Mouse (Mus musculus): Measurements from ENCODE around the gene Csrp1.

The Csrp1 gene

DNA sequence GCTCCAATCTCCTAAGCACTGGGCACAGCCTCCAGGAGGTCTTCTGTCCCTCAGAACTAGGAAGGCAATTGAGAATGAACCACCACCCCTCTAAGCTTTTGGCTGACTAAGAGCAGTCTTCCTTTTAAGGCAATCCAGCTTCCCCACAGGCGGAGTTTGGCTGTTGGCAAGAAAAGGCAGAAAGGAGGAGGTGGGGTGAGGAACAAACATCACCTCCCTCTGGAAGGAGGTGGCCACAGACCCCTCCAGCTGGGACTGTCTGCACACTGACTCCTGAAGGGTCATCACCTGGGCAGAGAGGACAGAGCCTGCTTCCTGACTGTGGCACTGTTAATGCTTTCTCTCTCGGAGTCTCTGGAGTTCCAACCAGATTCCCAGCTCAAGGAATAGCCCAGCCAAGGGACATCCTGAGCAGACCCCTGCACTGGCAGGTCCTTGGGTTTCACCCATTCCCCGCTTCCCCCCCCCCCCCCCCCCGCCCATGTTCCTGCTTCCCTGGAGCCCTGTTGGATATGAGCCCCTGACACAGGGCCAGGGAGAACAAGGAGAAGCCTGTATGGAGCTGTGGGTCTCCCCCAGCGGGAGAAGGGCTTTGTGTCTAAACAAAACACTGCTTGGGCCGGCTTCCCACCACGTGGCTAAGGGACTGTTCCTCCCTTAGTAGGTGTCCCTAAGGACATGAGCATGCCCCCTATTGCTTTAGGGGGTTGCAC, 14.5 kb downstream of the Csrp1 start:
- no peak for DNase-seq

DNA sequence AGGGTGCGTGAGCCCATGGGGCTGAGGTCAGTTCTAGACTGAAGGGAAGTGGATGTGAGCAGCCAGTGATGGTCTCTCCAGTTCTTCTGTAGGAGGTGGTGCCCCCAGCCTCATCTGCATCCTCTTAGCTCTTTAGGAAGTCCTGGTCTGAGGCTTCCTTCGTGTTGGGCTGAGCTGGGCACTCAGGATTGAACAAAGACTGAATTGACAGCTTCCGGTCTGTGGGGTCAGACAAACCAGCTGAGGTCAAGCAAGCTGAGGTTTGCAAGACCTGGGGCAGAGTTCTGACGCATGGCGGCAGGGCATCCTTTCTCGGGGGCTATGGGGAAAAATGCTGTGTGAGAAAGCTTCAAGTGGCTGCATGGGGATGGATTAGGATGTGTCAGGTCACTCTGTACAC, 15.6 kb downstream of the Csrp1 start:
- DNase-seq: no peak

DNA sequence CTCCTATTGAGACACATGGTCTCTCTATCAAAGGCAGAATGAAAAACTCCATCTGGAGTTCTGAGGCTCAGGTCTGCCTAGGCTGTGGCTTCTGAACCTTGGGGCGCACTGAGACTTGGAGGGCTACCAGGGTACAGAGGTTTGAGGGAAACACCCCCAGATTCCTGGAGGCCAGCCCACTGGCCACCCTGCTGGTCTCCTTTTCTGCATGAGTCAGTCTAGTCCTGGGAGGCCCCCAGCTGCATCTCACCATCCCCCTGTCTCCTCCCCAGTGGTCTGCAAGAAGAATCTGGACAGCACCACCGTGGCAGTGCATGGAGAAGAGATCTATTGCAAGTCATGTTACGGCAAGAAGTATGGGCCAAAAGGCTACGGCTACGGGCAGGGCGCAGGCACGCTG, 25.1 kb downstream of the Csrp1 start:
- no peak for DNase-seq

DNA sequence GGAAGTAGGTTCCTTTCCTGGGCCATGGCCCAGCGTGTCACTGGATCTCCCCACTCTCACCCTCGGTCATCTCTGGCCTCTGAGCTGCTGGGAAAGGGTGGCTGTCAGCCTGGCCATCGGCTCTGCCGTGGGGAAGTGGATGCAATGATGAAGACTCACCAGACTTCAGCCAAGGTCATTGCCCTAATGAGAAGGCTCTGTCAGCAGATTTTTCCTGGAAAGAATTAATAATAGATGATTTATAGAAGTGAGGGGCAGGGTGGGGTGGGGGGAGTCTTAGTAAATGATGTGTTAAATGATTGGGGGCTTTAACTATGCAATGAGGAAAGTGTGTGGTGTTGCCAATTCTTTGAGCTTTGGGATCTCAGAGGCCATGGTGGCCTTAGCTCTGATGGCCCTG, 26.4 kb downstream of the Csrp1 start:
- no peak for DNase-seq

DNA sequence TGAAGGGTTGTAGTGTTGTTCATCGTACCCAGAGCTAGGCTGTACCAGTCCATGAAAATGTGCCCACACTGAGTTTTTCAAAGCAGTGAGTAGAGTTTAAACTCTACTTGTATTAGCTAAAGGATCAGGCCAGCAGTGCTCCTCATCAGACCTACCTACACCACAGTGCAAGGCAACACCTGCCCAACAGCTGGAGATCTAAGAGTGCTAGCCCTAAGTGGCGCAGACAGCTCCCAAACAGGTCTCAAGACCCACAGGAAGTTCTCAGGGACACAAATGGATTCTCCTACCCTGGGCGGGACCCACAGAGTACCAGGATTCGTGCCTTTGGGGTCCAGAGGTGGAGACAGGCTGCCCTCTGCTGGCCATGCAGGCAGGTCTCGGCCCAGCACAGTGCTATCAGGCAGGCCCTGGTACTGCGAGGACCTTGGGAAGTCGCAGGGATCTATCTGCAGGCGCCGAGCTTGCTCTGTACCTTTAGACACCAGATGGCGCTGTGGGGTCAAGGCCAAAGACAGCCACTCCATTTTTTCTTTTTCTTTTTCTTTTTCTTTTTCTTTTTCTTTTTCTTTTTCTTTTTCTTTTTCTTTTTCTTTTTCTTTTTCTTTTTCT, 33.0 kb downstream of the Csrp1 start:
- peak; percentile 88 for DNase-seq

DNA sequence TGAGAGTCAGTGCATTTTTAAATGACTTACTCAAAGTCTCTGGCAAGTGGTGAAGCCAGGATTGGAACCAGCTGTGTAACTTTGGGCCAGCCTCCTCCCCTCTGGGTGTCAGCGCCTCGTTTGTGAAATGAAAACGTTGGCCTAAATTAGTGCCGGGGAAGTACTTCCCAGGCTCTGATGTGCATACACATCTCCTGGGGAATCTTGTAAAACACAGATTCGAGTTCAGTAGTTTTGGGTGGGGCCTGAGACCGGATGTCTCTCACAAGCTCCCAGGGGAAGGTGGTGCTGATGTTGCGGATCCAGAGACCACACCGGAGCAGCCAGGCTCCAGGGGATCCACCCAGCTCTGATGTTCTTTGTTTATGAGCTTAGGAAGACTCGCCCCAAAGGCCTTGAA, 35.4 kb downstream of the Csrp1 start:
- no peak for DNase-seq

DNA sequence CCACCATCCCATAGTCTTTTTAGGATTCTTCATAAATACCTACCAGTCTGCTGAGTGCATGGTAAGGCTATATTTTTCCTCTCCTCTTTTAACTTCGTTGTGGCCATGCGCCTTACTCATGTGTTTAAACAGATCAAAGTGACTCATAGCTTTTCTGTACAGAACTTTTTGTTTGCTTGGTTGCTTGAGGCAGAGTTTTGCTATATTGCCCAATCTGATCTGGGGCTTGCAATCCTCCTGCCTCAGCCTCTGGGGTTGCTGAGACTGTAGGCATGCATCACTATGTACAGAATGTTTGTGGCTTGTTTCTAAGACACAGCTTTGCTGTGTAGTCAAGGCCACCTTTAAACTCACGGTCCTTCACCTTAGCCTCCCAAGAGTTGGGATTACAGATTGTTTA, 36.1 kb downstream of the Csrp1 start:
- no peak for DNase-seq

DNA sequence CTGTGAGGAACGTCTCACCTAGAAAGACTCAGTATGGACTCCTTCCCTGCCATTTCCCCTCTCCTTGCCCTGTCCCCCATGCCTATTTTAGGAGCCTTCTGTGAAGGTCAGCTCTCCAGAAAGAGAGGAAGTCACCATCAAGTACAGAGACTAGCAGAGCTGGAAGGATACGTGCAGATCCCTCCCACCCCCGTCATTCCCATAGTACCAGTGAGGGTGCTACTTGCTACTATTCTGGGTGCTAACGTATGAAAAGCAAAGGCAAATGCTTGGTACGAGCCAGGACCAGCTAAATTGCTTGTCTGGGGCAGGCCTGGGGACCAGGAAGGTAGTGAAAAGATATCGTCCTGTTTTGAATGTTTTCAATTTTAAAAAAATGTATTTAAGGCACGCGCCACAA, 37.4 kb downstream of the Csrp1 start:
- no peak for DNase-seq

DNA sequence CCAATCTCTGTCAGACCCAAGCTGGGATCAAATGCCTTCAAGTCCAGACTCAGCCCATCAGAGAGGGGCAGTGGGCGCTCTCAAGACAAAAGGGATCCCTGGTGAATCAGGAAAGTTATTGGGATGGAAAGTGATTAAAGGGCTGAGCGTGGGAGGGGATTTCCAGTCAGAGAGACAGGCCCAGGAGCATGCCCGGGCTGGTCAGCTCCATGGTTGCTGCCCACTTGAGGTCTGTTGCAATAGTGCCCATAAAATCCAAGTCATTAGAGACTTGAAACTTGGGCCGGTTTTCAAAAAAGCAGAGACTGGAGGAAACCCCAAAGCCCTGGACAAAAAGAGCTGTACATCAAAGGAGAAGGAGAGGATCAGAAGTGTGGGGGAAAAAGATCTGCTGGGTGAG, 39.8 kb downstream of the Csrp1 start:
- no peak for DNase-seq

DNA sequence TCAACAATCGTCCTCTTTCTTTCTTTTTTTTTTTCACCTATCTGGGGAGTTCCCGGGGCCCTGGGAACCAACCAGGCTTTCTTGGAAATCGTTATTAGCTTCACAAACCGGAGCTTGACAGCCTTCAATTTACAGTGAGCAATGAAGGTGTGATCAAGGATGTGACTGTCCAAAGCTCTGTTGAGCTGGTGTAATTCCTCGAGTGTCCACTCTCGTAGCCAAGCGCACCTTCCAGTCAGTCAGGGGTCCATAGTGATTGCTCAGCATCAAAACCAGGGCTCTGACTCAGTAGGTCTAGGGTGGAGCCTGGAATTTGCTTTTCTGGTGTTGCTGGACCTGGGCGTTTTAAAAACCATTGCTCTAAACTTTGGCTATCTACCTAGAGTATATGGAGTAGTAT, 40.4 kb downstream of the Csrp1 start:
- no peak for DNase-seq

DNA sequence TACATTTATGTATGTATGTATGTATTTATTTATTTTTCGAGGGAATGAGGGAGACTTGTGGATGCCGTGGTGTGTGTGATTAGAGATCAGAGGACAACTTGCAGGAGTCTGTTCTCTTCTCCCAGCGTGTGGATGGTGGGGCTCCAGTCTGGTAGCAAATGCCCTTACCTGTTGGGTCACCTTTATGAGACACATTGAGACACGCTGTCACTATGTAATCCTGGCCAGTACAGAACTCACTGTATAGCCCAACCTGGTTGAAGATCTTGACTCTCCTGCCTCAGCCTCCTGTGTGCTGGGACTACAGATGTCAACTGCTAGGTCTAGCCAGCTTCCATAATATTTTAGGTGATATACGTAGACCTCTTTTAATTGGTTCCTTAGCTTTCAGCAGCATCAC, 41.9 kb downstream of the Csrp1 start:
- DNase-seq: no peak

DNA sequence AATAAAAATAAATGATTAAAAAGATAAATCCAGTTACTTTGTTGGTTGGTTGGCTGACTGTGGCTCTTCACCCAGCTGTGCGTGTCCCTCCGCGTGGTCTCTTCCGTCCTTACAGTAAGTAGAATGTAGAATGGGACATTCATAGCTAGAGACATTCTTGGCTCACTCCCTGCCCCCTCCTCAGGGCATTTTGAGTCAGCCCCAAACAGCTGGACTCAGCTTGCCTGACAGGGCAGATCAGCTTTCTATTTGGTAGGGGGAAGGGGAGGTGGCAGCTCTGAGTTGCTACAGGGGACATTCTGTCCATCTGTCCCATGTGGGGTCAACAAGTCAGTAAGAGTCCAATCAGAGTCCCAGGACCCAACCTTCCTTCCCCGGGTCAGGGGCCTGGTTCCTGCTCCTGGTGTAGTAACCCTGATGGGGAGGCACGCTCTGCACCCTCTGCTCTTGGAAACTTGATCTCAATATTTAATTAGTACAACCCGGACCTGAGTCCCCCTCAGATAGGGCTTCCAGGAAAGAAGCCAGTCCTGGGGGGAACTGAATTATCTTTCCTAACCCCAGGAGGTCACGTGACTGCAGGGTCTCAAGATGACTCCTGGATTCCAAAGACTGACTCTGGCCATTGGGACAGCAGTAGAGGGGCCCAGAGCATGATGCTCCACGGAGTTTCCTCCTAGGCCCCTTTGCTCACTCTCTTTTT, 43.8 kb downstream of the Csrp1 start:
- DNase-seq: no peak

DNA sequence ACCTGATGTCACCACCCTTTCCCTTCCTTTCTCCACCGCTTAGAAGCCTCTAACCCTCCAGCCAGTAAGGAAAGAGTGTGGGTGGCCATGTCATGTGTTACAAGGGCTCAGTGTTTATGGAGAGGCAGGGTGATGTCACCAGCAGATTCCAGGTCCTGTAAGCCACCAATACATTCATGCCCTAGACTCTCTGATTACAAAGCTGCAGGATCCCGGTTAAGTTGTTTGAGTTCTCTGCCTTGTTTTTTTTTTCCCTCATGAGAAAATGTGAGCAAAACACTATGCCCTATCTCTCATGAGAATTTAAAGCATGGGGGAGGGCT, 44.3 kb downstream of the Csrp1 start:
- no peak for DNase-seq

DNA sequence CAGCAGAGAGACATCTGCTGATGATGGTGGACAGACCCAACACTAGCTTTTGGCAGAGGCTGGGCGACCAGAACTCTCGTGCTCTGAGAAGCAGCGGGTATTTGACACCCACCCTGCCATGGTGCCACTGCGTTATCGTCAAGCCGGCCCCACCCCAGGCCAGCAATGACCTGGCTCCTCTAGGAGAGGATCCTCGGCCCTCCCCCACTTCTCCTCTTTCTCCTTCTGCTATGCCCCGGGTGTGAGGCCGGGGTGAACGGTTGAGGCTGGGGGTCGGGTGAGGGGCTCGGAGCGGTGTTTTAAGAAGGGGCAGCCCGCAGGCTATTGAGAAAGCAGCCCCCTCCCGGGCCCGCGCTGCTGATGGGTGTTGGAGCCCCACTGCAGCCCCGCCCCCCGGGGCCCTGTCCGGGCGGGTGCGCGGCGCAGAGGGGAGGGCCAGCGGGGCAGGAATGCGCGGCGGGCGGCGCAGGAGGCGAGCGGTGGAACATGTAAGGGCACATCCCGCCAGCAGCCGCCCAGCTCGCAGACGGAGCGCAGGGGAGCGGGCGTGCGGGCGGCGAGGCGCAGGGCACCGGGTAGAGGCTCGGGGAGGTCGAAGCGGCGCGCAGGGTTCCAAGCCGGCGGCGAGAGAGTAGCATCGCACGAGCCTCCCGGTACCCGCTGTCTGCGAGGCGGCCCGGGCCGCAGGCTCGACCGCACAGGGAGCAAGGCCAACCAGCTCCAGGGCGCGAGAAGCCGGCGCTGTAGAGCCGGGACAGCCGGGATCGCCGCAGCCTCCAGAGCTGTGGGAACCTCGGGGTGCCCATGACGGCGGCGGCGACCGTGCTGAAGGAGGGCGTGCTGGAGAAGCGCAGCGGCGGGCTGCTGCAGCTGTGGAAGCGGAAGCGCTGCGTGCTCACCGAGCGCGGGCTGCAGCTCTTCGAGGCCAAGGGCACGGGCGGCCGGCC, 46.1 kb downstream of the Csrp1 start, which contains the start of gene Phlda3:
Phlda3 (plus strand) TSS at position 475 of the 947 bp plus-strand sequence.
- DNase-seq: peak; percentile 72

DNA sequence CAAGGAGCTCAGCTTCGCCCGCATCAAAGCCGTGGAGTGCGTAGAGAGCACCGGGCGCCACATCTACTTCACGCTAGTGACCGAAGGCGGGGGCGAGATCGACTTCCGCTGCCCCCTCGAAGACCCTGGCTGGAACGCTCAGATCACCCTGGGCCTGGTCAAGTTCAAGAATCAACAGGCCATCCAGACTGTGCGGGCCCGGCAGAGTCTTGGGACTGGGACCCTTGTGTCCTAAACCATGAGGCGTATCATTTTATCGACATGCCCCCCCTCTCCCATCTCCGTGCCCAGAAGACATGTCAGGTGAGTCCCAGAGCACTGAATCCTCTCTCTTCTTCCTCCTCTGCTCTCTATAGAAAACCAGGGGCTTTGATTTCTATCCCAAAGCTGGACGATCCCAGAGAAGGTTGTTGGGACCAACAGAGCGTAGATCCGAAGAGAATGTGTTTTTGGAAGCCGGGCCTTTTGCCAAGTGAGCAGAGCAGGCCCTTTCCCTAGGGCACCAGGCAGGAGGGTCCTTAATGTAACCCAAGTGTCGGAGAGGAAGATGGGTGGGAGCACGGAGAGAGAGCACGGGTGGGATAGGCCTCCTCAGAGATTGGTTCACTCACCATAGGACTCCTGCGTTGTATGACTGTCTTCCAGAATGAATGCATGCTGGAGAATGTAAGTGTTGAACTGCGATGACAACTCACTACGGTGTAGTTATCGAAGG, 46.9 kb downstream of the Csrp1 start:
- DNase-seq: no peak

DNA sequence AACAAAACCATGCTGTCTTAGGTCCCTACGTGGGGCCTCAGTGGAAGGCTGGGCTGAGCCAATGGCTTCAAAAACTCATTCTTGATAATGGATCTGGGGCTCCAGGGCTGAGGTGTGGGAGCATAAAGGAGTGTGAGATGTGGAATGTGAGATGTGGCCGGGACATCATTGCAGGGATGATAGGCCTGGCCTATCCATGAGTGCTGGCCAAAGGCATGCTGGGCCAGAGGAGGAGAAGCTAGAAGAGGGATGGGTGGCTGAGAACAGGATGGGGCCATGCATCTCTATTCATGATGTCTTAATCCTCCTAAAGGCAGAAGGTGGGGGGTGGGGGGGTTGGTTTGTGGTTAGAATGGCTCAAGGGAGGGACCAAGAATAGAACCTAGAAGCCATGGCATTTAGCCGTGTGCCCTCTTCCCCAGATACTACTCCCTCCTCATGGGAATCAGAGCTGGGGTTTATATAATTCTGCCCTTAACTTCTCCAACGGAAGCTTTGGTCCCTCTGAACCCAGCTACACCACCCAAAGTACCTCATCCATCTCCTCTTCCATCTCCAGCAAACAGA, 47.5 kb downstream of the Csrp1 start:
- DNase-seq: no peak

DNA sequence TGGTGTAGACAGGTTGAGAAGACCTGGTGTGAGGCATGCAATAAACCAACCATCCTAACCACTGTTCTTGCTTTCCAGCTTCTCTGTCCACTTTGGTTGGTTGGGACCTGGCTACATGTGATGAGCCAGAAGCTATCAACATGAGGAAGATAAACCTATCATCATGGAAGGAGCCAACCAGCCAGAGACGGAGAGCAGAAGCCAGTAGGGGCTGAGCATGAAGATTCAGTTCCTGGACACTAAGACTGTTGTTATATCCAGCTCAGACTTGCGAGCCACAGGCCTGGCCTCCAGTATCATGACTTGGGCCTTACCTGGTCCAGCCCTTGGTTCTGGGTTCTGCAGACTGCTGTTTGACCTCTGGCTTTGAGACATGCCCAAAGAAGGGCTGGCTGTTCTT, 48.5 kb downstream of the Csrp1 start:
- no peak for DNase-seq

DNA sequence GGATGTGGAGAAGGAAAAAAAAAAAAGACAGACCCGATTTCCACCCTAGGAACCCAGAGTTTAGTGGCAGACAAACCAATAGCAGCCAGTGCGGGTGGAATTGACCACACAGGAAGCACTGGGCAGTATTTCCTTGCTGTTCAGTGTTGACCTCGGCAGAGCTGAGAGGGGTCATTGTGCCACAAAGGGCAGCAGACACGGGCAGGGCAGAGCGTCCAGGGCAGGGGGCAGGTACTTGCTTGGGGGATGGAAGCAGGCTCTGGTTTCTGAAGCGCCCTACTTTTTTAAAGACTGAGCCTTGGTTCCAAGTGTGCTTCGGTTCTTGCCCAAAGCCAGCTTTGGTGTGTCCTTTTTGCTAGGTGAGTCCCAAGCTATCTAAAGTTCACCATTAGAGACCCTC, 50.4 kb downstream of the Csrp1 start:
- no peak for DNase-seq

DNA sequence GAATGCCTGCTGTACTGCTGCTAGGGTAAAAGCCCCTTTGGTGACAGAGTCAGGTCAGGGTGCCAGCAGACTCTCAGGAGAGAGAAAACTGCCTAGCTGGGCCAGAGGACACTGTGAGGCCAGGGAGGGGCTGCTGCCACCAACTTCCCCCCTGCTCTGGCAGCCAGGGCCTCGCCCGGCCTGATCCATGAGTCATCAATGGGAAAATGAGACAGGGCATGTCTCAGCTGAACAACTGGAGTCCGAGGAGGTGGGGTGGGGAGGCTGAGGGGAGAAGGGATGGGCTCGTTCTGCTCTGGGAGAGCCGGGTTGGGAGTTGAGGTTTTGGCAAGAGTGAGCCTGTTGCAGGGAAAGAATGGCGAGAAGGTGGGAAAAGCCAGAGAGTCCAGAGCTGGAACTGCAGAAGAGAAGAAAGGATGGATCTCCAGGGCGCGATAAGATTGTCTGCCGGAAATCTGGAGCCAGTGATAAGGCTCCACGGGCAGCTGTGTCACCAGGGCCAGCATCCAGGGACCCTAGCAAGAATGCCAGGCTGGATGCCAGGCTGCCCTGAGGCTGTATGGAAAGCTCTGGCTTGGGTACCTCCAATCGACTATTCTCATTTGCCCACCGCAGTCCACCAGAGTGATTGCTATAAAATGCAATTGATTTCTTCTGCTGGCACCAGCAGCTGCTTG, 51.2 kb downstream of the Csrp1 start:
- no peak for DNase-seq

DNA sequence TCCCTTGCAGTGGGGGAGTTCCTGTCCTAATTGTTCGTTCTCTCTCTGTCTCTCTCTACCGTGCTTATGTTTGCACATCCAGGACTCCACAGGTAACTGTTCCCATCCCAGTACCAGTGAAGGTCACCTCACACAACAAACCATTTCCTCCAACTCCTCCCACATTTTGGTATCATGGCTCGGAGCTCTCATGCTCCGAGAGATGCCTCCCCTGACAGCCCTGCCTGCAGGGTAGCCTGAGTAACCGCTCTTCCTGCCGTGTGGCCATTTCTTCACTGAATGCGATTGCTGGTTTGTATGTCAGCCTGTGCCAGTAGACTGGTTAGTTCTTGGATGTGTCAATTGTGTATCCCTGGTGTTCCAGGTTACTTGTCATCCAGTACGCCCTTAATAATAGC, 51.7 kb downstream of the Csrp1 start:
- DNase-seq: no peak

DNA sequence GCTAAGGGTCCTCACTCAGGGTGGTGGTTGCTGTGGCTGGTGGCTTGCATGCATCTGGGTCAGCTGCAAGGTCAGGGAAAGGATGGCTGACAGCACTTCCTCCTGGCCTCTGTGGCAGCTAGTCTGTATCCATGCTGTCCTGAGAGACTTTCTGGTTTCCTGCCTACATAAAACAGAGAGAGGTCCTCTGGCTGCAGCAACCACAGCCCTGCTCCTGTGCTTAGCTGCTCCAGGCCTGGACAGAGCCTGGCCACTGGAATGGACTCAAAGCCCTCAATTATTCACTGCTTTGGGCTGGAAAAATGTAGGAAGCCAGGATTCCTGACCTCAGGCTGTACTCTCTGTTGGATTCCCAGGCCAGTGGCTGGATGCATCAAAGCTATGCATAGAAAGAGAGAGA, 56.7 kb downstream of the Csrp1 start:
- no peak for DNase-seq

DNA sequence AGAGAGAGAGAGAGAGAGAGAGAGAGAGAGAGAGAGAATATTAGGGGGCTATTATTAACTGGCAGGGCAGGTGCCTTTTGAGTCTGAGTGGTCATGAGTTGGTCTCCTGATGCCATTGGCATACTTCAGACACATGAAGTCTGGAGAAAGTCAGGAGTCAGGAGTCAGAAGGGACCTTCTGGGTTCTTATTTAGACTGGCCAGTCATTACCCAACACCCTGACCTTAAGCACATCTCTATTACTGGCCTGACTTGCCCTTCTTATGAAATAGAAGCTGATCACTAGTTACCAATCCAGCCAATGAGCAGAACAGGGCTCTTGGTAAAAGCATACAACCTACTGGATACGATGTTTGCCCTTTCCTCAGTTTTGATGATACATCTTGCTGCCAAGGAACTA, 57.2 kb downstream of the Csrp1 start:
- no peak for DNase-seq
